Mouse (Mus musculus) lung, postnatal 0 days (tissue): ENCODE data around the gene Nwd1. TPM values are rescaled to one million over a fixed set of nuclear protein-coding genes. Genes with fewer than 3 reads are reported as not detected.

Source experiments
- ATAC-seq: fragments of 200-750 bp; cut with Nextera tagmentation; 2 replicates; pipeline ENCODE4 v1.8.0; 2017; ENCODE audit warnings: moderate library complexity
- DNase-seq: peaks from one replicate; pipeline ENCODE4 v3.0.0-alpha.2; 2016; ENCODE audit warnings: low spot score
- H3K27ac ChIP-seq: fragments of 300-500 bp; sonication (generic); 2 replicates; pipeline ENCODE4 v1.5.1; 2014; ENCODE audit warnings: antibody characterized with exemption, mild to moderate bottlenecking, low read length, mixed read lengths
- H3K27me3 ChIP-seq: fragments of 300-500 bp; sonication (generic); replicated peaks from 2 replicates; pipeline ENCODE4 v1.6.1; 2014; ENCODE audit warnings: low read length, mixed read lengths; ENCODE audit not compliant: insufficient read depth
- H3K36me3 ChIP-seq: fragments of 300-500 bp; sonication (generic); 2 replicates; pipeline ENCODE4 v1.6.1; 2014; ENCODE audit warnings: low read length, mixed read lengths; ENCODE audit not compliant: insufficient read depth
- H3K4me1 ChIP-seq: fragments of 300-500 bp; sonication (generic); 2 replicates; pipeline ENCODE4 v1.6.1; 2014; ENCODE audit warnings: antibody characterized with exemption, low read depth, low read length, mixed read lengths; ENCODE audit not compliant: insufficient read depth
- H3K4me2 ChIP-seq: fragments of 300-500 bp; sonication (generic); replicated peaks from 2 replicates; pipeline ENCODE4 v1.6.1; 2014; ENCODE audit warnings: low read depth, mild to moderate bottlenecking, low read length, moderate library complexity, mixed read lengths
- H3K4me3 ChIP-seq: fragments of 300-500 bp; sonication (generic); 2 replicates; pipeline ENCODE4 v1.5.1; 2014; ENCODE audit warnings: low read depth, low read length
- H3K9ac ChIP-seq: fragments of 300-500 bp; sonication (generic); replicated peaks from 2 replicates; pipeline ENCODE4 v1.6.1; 2014; ENCODE audit warnings: low read depth, mild to moderate bottlenecking
- H3K9me3 ChIP-seq: fragments of 300-500 bp; sonication (generic); 2 replicates; pipeline ENCODE4 v1.6.1; 2016; ENCODE audit warnings: low read length, mixed read lengths
- CTCF ChIP-seq: IDR thresholded peaks from 2 replicates; pipeline ENCODE4 v1.5.1; 2016; ENCODE audit warnings: antibody characterized with exemption, mild to moderate bottlenecking
- EP300 ChIP-seq: IDR thresholded peaks from 2 replicates; pipeline ENCODE4 v1.6.1; 2016; ENCODE audit warnings: antibody characterized with exemption, mild to moderate bottlenecking, control low read depth
- WGBS: fragments of 180-500 bp; shearing (Covaris S2); extraction: QIAGEN DNeasy Blood & Tissue Kit; methylation state at CpG from one replicate; pipeline ENCODE4 v1.1.7; 2014; 5-methylcytosine and 5-hydroxymethylcytosine counted together
- polyA plus RNA-seq: library from polyadenylated mRNA; unstranded; fragments of >200 nt; fragmentation: Nextera tagmentation; extraction: Ambion mirVana; gene quantifications from 2 replicates; pipeline ENCODE4 v1.2.1, GENCODE M21; 2015

The Nwd1 gene
- polyA plus RNA-seq, 1 experiment from 2014 or later: 0.05 TPM

GRCm38 (mm10) chr8:72722769-72723650, 76.5 kb downstream of the Nwd1 start, which contains the start of gene Sin3b:
TSS of gene Sin3b (plus strand) at chr8:72723285.
- Histone ChIP-seq H3K27me3 (no peaks in the 10 kb centered on the region), H3K27ac (no peak within 1 kb of the TSS), H3K4me2 (peak within 1 kb of the TSS; percentile 90), H3K4me3 (peak within 1 kb of the TSS; percentile 90), H3K9ac (peak within 1 kb of the TSS; percentile 91), H3K9me3 (no peaks in the 10 kb centered on the region), H3K4me1 (peaks cover 5% of the 10 kb centered on the region; the same call in 1 of the 2 replicates), H3K36me3 (peaks cover 24% of the 10 kb centered on the region; the same call in 1 of the 2 replicates)
- whole genome bisulfite sequencing: 17% methylated on average over 44 of the region's 56 CpGs
- TF ChIP-seq EP300: no peak
- ATAC-seq (peak; percentile 100), DNase-seq (peak; percentile 95)

- H3K27ac ChIP-seq: no peak overlapping the region
- no peaks in the 10 kb centered on the region for H3K9me3 ChIP-seq
- TF ChIP-seq EP300 (no peak), CTCF (no peak)
- H3K4me2 ChIP-seq: peak overlapping the region; percentile 90
- H3K4me1 ChIP-seq: peaks cover 5% of the 10 kb centered on the region; the same call in 1 of the 2 replicates
- peaks cover 24% of the 10 kb centered on the region; the same call in 1 of the 2 replicates for H3K36me3 ChIP-seq
- WGBS: under 1% methylated on average over 30 of the region's 30 CpGs
- no peaks in the 10 kb centered on the region for H3K27me3 ChIP-seq
- DNase-seq (peak; percentile 23), ATAC-seq (peak; percentile 49)
- H3K9ac ChIP-seq: peak overlapping the region; percentile 91
- H3K4me3 ChIP-seq: peak overlapping the region; percentile 90
These were observed 77.1 kb downstream of the Nwd1 start for GRCm38 (mm10) chr8:72723651-72724001.

GRCm38 (mm10) chr8:72728636-72729035, 82.1 kb downstream of the Nwd1 start:
- Histone ChIP-seq H3K36me3 (peaks cover 54% of the 10 kb centered on the region; the same call in 1 of the 2 replicates), H3K4me1 (peaks cover 5% of the 10 kb centered on the region; the same call in 1 of the 2 replicates), H3K4me3 (no peak overlapping the region), H3K9me3 (no peaks in the 10 kb centered on the region), H3K27me3 (no peaks in the 10 kb centered on the region), H3K9ac (no peak overlapping the region), H3K27ac (no peak overlapping the region), H3K4me2 (no peak overlapping the region)
- WGBS: 68% methylated on average over 1 of the region's 1 CpGs
- ATAC-seq (no peak), DNase-seq (no peak)
- TF ChIP-seq CTCF (no peak), EP300 (no peak)

GRCm38 (mm10) chr8:72735001-72735400, 88.5 kb downstream of the Nwd1 start:
- H3K27me3 ChIP-seq: no peaks in the 10 kb centered on the region
- DNase-seq (no peak), ATAC-seq (no peak)
- no peak overlapping the region for H3K4me2 ChIP-seq
- H3K4me1 ChIP-seq: no peaks in the 10 kb centered on the region
- TF ChIP-seq EP300: no peak
- TF ChIP-seq CTCF: no peak
- H3K4me3 ChIP-seq: no peak overlapping the region
- no peak overlapping the region for H3K9ac ChIP-seq
- WGBS: 68% methylated on average over 5 of the region's 5 CpGs
- H3K27ac ChIP-seq: no peak overlapping the region
- no peaks in the 10 kb centered on the region for H3K9me3 ChIP-seq
- peaks cover 40% of the 10 kb centered on the region for H3K36me3 ChIP-seq

- no peak overlapping the region for H3K9ac ChIP-seq
- ATAC-seq (peak; percentile 56), DNase-seq (peak; percentile 49)
These were observed 90.4 kb downstream of the Nwd1 start for GRCm38 (mm10) chr8:72736868-72737267.

GRCm38 (mm10) chr8:72746061-72746460, 99.5 kb downstream of the Nwd1 start:
- no peak for TF ChIP-seq EP300
- peak; percentile 83 for TF ChIP-seq CTCF
- Histone ChIP-seq H3K36me3 (peaks cover 50% of the 10 kb centered on the region), H3K27me3 (no peaks in the 10 kb centered on the region), H3K27ac (no peak overlapping the region), H3K4me2 (no peak overlapping the region), H3K9ac (no peak overlapping the region), H3K9me3 (no peaks in the 10 kb centered on the region), H3K4me3 (no peak overlapping the region), H3K4me1 (no peaks in the 10 kb centered on the region)
- DNase-seq (peak; percentile 43), ATAC-seq (peak; percentile 37; the same call in 1 of the 2 replicates)
- WGBS: 35% methylated on average over 5 of the region's 5 CpGs

More at GRCm38 (mm10) chr8:72736868-72737267, 90.4 kb downstream of the Nwd1 start:
- H3K4me2 ChIP-seq: no peak overlapping the region
- H3K4me1 ChIP-seq: no peaks in the 10 kb centered on the region
- no peaks in the 10 kb centered on the region for H3K9me3 ChIP-seq
- H3K27me3 ChIP-seq: no peaks in the 10 kb centered on the region
- no peak overlapping the region for H3K27ac ChIP-seq
- peaks cover 44% of the 10 kb centered on the region for H3K36me3 ChIP-seq
- TF ChIP-seq CTCF: no peak
- TF ChIP-seq EP300: no peak
- H3K4me3 ChIP-seq: no peak overlapping the region
